Mouse (Mus musculus) intestine, embryonic 15.5 days (tissue): ENCODE measurements around the gene Cdkn1a. TPM values are rescaled to one million over a fixed set of nuclear protein-coding genes. Genes with fewer than 3 reads are reported as not detected.
"Not testable (repeated sequence)": the region's sequence is repeated elsewhere in the genome, so short reads cannot be mapped to it uniquely, and the experiment has no call there.

ENCODE experiments used
- ATAC-seq: fragments of 200-750 bp; cut with Nextera tagmentation; 2 replicates; pipeline ENCODE4 v1.8.0; 2017; ENCODE audit warnings: moderate TSS enrichment, moderate library complexity
- H3K27ac ChIP-seq: fragments of 300-500 bp; sonication (generic); 2 replicates; pipeline ENCODE4 v1.5.1; 2015; ENCODE audit warnings: mild to moderate bottlenecking, inconsistent platforms
- H3K27me3 ChIP-seq: fragments of 300-500 bp; sonication (generic); replicated peaks from 2 replicates; pipeline ENCODE4 v1.6.1; 2015; ENCODE audit warnings: inconsistent platforms
- H3K36me3 ChIP-seq: fragments of 300-500 bp; sonication (generic); 2 replicates; pipeline ENCODE4 v1.6.1; 2015; ENCODE audit warnings: inconsistent platforms
- H3K4me1 ChIP-seq: fragments of 300-500 bp; sonication (generic); replicated peaks from 2 replicates; pipeline ENCODE4 v1.6.1; 2015; ENCODE audit warnings: inconsistent platforms
- H3K4me2 ChIP-seq: fragments of 300-500 bp; sonication (generic); replicated peaks from 2 replicates; pipeline ENCODE4 v1.6.1; 2015; ENCODE audit warnings: mild to moderate bottlenecking, inconsistent platforms
- H3K4me3 ChIP-seq: fragments of 300-500 bp; sonication (generic); replicated peaks from 2 replicates; pipeline ENCODE4 v1.5.1; 2015; ENCODE audit warnings: inconsistent platforms
- H3K9ac ChIP-seq: fragments of 300-500 bp; sonication (generic); 2 replicates; pipeline ENCODE4 v1.6.1; 2015; ENCODE audit warnings: inconsistent platforms
- H3K9me3 ChIP-seq: fragments of 300-500 bp; sonication (generic); 2 replicates; pipeline ENCODE4 v1.6.1; 2016; ENCODE audit warnings: inconsistent platforms
- WGBS: fragments of 180-500 bp; shearing (Covaris S2); methylation state at CpG from one replicate; pipeline ENCODE4 v1.1.7; 2015; 5-methylcytosine and 5-hydroxymethylcytosine counted together
- polyA plus RNA-seq: library from polyadenylated mRNA; unstranded; fragments of >200 nt; fragmentation: Nextera tagmentation; extraction: Ambion mirVana; gene quantifications from 2 replicates; pipeline ENCODE4 v1.2.1, GENCODE M21; 2015

Gene Cdkn1a
- polyA plus RNA-seq = 92.2 and 98.3 TPM in 2 replicates

DNA sequence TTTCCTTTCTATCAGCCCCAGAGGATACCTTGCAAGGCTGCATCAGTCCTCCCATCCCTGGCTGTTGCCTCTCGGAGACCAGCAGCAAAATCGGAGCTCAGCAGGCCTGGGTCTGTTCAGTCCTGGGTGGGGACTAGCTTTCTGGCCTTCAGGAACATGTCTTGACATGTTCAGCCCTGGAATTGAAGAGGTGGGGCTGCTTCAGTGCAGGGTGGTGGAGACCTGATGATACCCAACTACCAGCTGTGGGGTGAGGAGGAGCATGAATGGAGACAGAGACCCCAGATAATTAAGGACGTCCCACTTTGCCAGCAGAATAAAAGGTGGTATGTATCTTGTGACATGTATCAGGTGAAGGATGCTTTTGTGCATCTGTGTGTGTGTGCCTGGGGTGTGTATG, at the start of gene Cdkn1a:
TSS of gene Cdkn1a (plus strand) at position 201 of the 400 bp plus-strand sequence.
- 66% methylated on average over 3 of the region's 3 CpGs for WGBS
- Histone ChIP-seq H3K9ac (no peak within 1 kb of the TSS), H3K4me1 (peaks cover 29% of the 10 kb centered on the region), H3K27me3 (no peaks in the 10 kb centered on the region), H3K4me2 (no peak within 1 kb of the TSS), H3K4me3 (no peak within 1 kb of the TSS), H3K9me3 (no peaks in the 10 kb centered on the region), H3K27ac (no peak within 1 kb of the TSS), H3K36me3 (no peaks in the 10 kb centered on the region)
- no peak for ATAC-seq

DNA sequence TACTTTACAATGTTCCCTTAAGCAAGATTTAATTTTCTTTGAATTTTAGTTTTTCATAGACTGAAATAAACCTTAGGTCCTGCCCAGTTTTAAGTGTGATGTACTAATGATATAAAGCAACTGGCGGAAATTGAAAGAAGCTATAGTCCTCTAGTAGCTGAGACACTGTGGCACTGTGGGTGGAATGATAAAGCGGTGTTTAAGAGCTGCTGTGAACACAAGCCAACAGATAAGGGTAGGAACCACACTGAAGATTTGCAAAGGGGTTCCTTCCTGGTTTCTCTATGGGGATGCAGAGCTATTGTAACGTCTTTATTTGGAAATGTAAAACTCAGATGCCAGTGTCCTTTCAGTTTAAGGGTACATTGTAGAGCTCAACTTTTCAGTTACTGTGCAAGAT, 49.1 kb upstream of the Cdkn1a start:
- not testable (repeated sequence) for ATAC-seq, H3K4me3 ChIP-seq, H3K4me2 ChIP-seq, H3K27ac ChIP-seq, H3K9me3 ChIP-seq, H3K27me3 ChIP-seq, H3K9ac ChIP-seq
- Histone ChIP-seq H3K36me3 (peaks cover 48% of the 10 kb centered on the region), H3K4me1 (peaks cover 18% of the 10 kb centered on the region)
- WGBS = 76% methylated on average over 3 of the region's 3 CpGs

DNA sequence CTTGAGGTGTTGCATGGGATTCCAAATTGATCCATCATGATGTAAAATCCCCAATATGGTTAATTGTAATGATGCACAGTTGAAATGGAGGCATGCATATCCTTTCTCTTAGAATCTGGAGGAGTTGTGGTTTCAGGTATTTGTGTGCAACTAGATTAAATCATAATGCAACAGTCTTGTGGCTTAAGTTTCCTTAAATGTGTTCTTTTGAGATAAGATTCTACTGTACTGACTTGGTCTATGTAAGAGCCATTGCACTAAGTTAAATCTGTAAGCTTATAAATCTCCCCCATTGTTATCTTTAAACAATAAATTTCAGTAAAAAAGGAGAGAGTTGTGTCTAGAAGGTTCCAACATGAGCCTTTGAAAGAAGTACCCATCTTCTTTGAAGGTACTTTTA, 48.2 kb upstream of the Cdkn1a start:
- no peak for ATAC-seq
- Histone ChIP-seq H3K9me3 (no peaks in the 10 kb centered on the region), H3K27ac (no peak overlapping the region), H3K9ac (no peak overlapping the region), H3K4me3 (no peak overlapping the region), H3K4me1 (peaks cover 13% of the 10 kb centered on the region), H3K27me3 (no peaks in the 10 kb centered on the region), H3K36me3 (peaks cover 43% of the 10 kb centered on the region), H3K4me2 (no peak overlapping the region)

DNA sequence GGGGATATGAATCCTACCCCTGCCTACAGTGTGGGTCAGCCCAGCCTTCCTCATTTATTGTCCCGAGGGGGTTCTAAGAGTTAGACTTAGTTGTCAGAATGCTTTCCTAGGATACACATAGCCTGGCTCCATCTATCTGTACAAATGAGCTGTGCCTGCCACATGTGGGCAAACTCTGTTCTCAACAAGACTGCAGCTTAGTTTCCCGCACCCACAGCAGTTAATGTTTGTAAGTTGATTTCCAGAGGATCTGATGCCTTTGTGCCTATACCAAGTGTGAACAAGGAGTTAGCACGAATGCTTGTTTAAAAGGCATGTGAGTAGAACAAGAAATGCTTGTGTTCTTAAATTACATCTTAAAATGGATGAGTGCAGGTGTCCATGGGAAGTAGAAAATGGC, 47.2 kb upstream of the Cdkn1a start:
- ATAC-seq = no peak
- Histone ChIP-seq H3K9me3 (no peaks in the 10 kb centered on the region), H3K27me3 (no peaks in the 10 kb centered on the region), H3K4me2 (no peak overlapping the region), H3K36me3 (peaks cover 42% of the 10 kb centered on the region), H3K9ac (no peak overlapping the region), H3K4me3 (no peak overlapping the region), H3K27ac (no peak overlapping the region), H3K4me1 (peaks cover 8% of the 10 kb centered on the region; the same call in 1 of the 2 replicates)
- WGBS = 87% methylated on average over 3 of the region's 3 CpGs

DNA sequence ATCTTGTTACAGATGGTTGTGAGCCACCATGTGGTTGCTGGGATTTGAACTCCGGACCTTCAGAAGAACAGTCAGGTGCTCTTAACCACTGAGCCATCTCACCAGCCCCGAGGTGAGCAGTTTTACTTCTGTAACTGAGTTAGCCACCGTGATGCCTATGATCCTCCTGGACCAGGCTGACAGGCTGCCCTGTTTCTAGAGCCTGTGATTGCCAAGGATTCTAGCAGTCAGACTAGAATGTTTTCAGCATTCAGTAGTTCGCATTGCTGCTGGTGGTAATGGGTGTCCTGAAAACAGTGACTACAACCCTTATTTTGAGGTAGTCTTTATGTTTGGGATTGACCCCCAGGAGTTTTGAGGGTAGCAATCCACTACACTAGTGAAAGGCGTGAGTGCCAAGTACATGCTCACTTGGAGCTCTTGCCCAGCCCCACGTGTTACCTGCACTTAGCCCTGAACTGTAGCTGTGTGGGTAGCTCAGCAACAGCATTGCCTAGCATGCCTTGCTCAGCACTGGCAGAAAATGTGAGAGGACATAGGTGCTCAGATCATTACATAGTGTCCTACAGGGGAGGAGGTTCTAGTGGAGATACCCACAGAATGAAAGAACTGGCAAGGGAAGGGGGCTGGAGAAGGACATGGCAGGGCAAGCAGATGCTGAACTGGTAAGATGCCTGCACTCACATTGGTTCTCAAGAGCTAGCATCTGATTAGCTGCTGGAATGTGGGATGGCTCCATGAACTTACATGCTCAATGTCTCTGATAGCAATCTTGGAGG, 46.4 kb upstream of the Cdkn1a start:
- no peak overlapping the region for H3K4me2 ChIP-seq
- no peaks in the 10 kb centered on the region for H3K9me3 ChIP-seq
- no peaks in the 10 kb centered on the region for H3K27me3 ChIP-seq
- peaks cover 38% of the 10 kb centered on the region for H3K36me3 ChIP-seq
- peak; percentile 18; the same call in 1 of the 2 replicates for ATAC-seq
- peaks cover 8% of the 10 kb centered on the region; the same call in 1 of the 2 replicates for H3K4me1 ChIP-seq
- H3K4me3 ChIP-seq = no peak overlapping the region
- WGBS = 87% methylated on average over 6 of the region's 6 CpGs
- no peak overlapping the region for H3K27ac ChIP-seq
- H3K9ac ChIP-seq = no peak overlapping the region

DNA sequence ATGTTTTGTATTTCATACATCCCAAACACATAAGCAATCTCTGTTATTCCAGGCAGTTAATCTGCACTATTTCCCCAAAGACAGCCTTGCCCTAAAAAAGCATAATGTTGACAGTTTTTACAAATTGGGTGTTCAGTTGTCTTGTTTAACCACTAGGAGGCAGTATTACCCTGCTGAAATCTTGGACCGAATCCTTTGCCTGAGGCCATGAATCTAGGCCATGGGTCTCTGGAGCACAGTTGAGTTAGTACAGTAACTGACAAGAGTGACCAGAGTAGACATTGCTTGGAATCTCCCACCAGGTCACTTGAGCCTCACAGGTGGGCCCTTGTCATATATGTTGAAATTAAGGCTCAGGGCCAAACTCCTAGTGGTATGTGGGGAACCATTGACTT, 45.9 kb upstream of the Cdkn1a start:
- Histone ChIP-seq H3K36me3 (peaks cover 33% of the 10 kb centered on the region), H3K27ac (no peak overlapping the region), H3K9me3 (no peaks in the 10 kb centered on the region), H3K4me2 (no peak overlapping the region), H3K4me3 (no peak overlapping the region), H3K4me1 (peaks cover 9% of the 10 kb centered on the region; the same call in 1 of the 2 replicates), H3K27me3 (no peaks in the 10 kb centered on the region), H3K9ac (no peak overlapping the region)
- WGBS = 63% methylated on average over 1 of the region's 1 CpGs
- ATAC-seq = no peak

DNA sequence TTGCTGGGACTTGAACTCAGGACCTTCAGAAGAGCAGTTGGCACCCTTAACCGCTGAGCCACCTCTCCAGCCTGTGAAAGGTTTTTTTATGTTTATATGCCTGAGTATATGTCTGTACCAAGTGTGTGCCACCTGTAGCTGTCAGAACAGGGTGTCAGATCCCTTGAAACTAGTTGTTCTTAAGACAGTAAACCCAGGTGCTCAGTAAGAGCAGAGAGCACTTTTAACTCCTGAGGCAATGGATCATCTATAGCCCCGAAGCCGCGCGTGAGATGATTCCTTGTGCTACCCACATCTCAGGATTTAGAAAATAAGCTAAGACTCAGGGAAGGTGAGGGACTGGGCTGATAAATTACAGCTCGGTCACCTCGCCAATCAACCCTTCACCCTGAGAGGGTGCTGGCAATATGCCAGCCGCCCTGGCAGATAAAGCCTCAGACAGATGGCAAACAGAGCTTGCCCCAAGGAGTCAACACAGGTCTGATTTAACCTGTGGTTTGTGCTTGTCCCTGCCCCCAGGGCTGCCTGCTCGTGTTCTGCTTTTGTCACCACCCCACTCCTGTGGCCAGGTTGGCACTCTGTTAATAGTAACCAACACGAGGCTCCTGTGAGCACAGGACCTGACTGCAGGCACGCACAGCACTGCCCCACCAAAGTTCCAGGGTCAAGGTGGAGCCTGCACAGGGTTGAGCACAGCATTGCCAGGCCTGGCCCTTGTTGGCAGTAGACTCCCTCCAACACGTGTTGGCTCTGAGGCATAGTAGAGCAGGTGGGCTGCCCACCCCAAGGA, 44.8 kb upstream of the Cdkn1a start:
- 56% methylated on average over 12 of the region's 12 CpGs for WGBS
- no peak overlapping the region for H3K9ac ChIP-seq
- peak overlapping the region; percentile 48; the same call in 1 of the 2 replicates for H3K27ac ChIP-seq
- H3K4me1 ChIP-seq = peaks cover 15% of the 10 kb centered on the region; the same call in 1 of the 2 replicates
- ATAC-seq = peak; percentile 32
- H3K27me3 ChIP-seq = no peaks in the 10 kb centered on the region
- peaks cover 31% of the 10 kb centered on the region for H3K36me3 ChIP-seq
- no peak overlapping the region for H3K4me3 ChIP-seq
- no peak overlapping the region for H3K4me2 ChIP-seq
- H3K9me3 ChIP-seq = no peaks in the 10 kb centered on the region

DNA sequence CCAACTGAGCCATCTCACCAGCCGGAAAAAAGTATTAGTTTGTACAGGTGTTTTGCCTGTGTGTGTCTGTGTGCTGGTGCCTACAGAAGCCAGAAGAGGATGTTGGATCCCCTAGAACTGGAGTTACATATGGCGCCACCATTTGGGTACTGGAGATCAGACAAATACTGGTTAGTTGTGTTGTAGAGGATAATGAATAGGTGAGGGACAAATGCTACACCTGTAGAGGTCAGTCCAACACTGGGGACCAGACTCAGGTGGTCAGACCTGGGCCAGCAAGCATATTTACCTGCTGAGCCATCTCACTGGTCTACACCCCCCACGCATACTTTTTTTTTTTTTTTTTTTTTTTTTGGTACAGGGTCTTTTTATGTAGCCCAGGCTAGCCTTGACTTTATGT, 43.9 kb upstream of the Cdkn1a start:
- H3K36me3 ChIP-seq = peaks cover 31% of the 10 kb centered on the region

DNA sequence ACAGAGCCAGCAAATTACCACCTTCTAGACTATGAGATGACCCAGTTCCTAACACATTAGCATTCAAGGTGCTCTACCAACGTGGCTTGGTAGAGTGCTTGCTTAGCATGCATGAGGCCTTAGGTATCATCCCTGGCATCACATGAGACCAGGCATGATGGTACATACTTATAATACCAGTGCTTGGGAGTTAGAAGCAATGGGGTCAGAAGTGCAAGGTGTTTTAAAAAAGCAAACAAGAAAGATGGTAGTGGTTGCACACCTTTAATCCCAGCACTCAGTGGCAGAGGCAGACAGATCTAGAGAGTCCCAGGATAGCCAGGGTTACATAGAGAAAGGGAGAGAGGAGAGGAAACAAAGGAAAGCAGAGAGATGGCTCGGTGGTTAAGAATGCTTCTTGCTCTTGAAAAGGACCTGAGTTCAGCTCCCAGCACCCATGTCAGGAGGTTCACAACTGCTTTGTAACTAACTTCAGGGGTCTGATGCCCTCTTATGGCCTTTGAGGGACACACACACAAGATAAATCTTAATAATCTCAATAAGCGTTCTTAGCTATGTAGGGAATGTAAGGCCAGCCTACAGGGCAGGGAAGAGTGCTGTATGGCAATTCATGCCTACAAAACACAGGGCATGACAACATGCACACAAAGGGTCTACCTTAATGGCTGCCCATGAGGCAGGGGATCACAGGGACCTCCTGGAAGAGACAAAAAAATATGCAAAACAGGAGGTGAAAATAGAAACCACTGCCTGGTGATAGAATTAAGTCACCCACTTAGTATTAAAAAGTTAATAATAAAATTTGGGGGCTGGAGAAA, 42.9 kb upstream of the Cdkn1a start:
- H3K27ac ChIP-seq = no peak overlapping the region
- H3K4me1 ChIP-seq = peaks cover 15% of the 10 kb centered on the region; the same call in 1 of the 2 replicates
- peaks cover 31% of the 10 kb centered on the region for H3K36me3 ChIP-seq
- H3K9ac ChIP-seq = no peak overlapping the region
- H3K27me3 ChIP-seq = no peaks in the 10 kb centered on the region
- 58% methylated on average over 3 of the region's 3 CpGs for WGBS
- H3K4me2 ChIP-seq = no peak overlapping the region
- no peak for ATAC-seq
- no peak overlapping the region for H3K4me3 ChIP-seq
- no peaks in the 10 kb centered on the region for H3K9me3 ChIP-seq

More for the DNA sequence above, 43.9 kb upstream of the Cdkn1a start:
- Histone ChIP-seq H3K9me3 (no peaks in the 10 kb centered on the region), H3K9ac (no peak overlapping the region), H3K4me1 (peaks cover 15% of the 10 kb centered on the region; the same call in 1 of the 2 replicates), H3K27me3 (no peaks in the 10 kb centered on the region), H3K27ac (no peak overlapping the region), H3K4me3 (no peak overlapping the region), H3K4me2 (no peak overlapping the region)
- WGBS = 80% methylated on average over 3 of the region's 3 CpGs
- ATAC-seq = no peak

DNA sequence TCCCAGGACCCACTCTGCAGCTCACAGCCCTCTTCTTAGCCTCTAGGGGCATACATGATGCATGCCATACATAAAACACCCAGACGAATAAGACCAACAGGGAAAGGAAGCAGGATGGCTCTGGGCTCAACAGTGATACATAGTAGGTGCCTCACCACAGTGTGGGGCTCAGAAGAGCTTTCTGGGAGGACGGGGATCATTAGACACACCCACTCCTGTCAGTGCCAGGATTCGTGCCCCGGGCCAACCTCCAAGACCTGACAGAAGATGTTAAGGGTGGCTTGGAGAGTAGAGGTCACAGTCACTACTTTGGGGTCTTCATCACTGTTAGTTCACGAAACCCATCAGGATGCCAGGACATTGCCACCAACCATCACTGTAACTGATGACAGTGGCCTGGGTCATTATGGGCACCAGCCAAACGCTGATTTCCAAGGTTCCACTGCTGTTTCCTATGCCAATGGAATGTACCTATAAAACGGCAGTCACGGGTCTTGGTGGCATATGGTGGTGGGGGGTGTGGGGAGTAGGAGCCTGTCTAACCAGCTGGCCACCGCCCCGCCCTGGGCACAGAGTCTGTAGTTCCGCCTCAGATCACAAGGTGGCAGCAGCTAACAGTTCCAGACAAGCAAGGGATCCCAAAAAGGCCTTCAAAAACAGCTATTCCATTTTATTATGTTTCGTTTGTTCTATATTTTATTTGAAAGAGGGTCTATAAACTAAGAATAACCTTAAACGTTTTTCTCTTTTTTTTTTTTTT, 41.8 kb upstream of the Cdkn1a start:
- no peak overlapping the region for H3K9ac ChIP-seq
- WGBS = 16% methylated on average over 13 of the region's 13 CpGs
- H3K4me2 ChIP-seq = no peak overlapping the region
- no peaks in the 10 kb centered on the region for H3K27me3 ChIP-seq
- H3K27ac ChIP-seq = no peak overlapping the region
- peaks cover 26% of the 10 kb centered on the region for H3K36me3 ChIP-seq
- H3K4me1 ChIP-seq = peaks cover 23% of the 10 kb centered on the region
- H3K4me3 ChIP-seq = no peak overlapping the region
- H3K9me3 ChIP-seq = no peaks in the 10 kb centered on the region
- peak; percentile 10; the same call in 1 of the 2 replicates for ATAC-seq

DNA sequence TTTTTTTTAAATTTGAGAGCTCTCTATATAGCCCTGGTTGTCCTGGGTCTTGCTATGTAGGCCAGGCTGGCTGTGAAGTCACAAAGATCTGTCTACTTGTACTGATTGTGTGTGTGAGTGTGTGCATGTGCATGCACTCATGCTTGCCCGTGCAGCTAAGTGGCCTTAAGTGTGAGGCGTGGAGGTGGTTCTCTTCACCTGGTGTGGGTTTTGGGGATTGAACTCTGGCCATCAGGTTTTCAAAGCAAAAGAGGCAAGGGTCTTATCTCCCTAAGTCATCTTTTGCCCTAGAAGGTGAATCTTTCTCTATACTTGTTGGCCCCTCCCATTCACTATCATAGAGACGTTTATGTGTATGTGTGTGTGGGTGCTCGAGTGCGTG, 41.3 kb upstream of the Cdkn1a start:
- Histone ChIP-seq H3K27me3 (no peaks in the 10 kb centered on the region), H3K27ac (peak overlapping the region; percentile 68), H3K4me3 (no peak overlapping the region), H3K4me1 (peaks cover 27% of the 10 kb centered on the region), H3K9me3 (no peaks in the 10 kb centered on the region), H3K36me3 (peaks cover 25% of the 10 kb centered on the region), H3K4me2 (peak overlapping the region; percentile 44; the same call in 1 of the 2 replicates), H3K9ac (no peak overlapping the region)
- 0 out of 2 replicates have a peak, but pooled peaks have one; percentile 16 for ATAC-seq
- WGBS = 52% methylated on average over 5 of the region's 5 CpGs
